Mouse (Mus musculus) brain, embryonic 14.5 days (tissue): ENCODE measurements around the gene Sh3kbp1.

Experiments used
- CTCF ChIP-seq: fragments of 200-500 bp; IDR thresholded peaks from 2 replicates; pipeline ENCODE4 v1.5.1; 2012; ENCODE audit warnings: inconsistent platforms, mild to moderate bottlenecking, moderate library complexity, borderline replicate concordance; ENCODE audit not compliant: insufficient read depth, insufficient read length; ENCODE audit errors: extremely low read depth
- POLR2A ChIP-seq: fragments of 200-500 bp; IDR thresholded peaks from 2 replicates; pipeline ENCODE4 v1.6.1; 2012; ENCODE audit warnings: mild to moderate bottlenecking, inconsistent platforms, borderline replicate concordance; ENCODE audit not compliant: poor library complexity, insufficient read depth, insufficient read length, severe bottlenecking; ENCODE audit errors: extremely low read depth

DNA sequence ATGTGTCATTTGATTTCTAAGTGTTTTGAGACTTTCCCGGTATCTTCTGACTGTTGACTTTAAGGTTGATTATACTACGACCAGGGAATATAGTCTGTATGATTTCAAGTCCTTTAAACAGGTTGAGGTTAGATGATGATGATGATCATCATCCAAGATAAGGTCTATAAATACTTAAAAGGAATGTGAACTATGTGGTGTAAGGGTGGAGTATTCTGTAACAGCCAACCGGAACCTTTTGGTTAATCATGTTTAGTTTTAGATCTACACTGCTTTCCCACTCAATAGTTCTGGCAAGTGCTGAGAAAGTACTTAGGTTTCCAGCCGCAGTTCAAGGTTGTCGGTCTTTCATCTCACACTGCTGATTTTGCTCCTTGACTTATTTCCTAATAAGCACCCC, 66.1 kb downstream of the Sh3kbp1 start:
- TF ChIP-seq CTCF = no peak
- no peak for TF ChIP-seq POLR2A
